Mouse (Mus musculus) ES-E14 (cell line): ENCODE results near the gene Safb2.

Source experiments
- CHD2 ChIP-seq: IDR thresholded peaks from 2 replicates; pipeline ENCODE4 v1.6.1; 2014; ENCODE audit warnings: mild to moderate bottlenecking, low read depth, low read length, inconsistent platforms
- HCFC1 ChIP-seq: IDR thresholded peaks from 2 replicates; pipeline ENCODE4 v1.6.1; 2012; ENCODE audit warnings: low read length, inconsistent platforms, borderline replicate concordance; ENCODE audit not compliant: insufficient read depth
- MAFK ChIP-seq: IDR thresholded peaks from 2 replicates; pipeline ENCODE4 v1.6.1; 2014; ENCODE audit warnings: mild to moderate bottlenecking, low read depth, low read length, inconsistent platforms; ENCODE audit not compliant: insufficient read depth
- ZC3H11A ChIP-seq: IDR thresholded peaks from 2 replicates; pipeline ENCODE4 v1.6.1; 2012; ENCODE audit warnings: low read depth, mild to moderate bottlenecking, inconsistent platforms, low read length, borderline replicate concordance
- ZNF384 ChIP-seq: IDR thresholded peaks from 2 replicates; pipeline ENCODE4 v1.6.1; 2012; ENCODE audit warnings: low read depth, low read length, inconsistent platforms

DNA sequence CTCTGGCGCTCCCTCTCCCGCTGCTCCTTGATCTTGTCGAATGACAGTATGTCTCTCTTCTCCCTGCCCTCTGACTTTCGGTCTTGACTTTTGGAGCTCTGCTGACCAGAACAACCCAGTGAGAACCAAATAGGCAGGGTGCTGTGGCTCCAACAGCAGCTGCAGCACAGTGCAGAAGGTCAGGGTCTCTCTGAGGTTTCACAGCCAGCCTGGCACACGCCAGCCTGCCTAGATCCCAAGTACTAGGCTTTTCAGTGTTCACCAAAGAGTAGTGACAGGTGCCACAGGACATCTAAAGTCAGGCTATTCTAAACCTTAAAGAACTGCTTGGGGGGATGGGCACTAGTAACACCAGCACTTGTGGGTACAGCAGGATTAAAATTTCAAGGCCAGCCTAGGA is 17.5 kb downstream of the Safb2 start:
- TF ChIP-seq CHD2 = no peak
- no peak for TF ChIP-seq ZC3H11A
- no peak for TF ChIP-seq ZNF384
- no peak for TF ChIP-seq MAFK
- TF ChIP-seq HCFC1 = no peak
